Mouse (Mus musculus): ENCODE measurements around the gene Rapgef2.

Gene Rapgef2

GRCm38 (mm10) chr3:79034457-79034856 lies 251.9 kb downstream of the Rapgef2 start:
- in situ Hi-C loops (cut with MboI, MseI), result no loop called here

- in situ Hi-C loops (cut with MboI, MseI), result no loop called here
Measured at GRCm38 (mm10) chr3:79030855-79031254, 255.5 kb downstream of the Rapgef2 start.

- in situ Hi-C loops (cut with MboI, MseI), result no loop called here
Measured at GRCm38 (mm10) chr3:79028153-79028878, 258.0 kb downstream of the Rapgef2 start.

DNA sequence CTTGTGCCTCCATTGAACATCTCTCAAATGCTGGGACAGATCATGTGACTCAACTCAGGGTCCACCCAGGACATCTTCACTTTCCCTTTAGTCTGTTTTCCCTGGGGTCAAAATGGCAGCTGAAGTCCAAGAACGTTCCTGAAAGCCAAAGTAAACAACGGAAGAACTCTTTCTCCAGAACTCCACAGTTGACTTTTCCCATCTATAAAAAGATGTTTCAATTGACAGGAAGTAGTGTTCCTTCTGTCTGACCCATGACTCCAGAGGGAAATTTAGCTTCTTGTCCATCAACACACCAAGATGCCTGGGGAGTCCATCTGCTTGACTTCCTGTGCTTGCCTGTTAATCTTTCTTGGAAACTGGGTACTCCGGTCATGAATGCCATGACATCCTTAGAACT lies 260.3 kb downstream of the Rapgef2 start:
- in situ Hi-C loops (cut with MboI, MseI), result no loop called here

DNA sequence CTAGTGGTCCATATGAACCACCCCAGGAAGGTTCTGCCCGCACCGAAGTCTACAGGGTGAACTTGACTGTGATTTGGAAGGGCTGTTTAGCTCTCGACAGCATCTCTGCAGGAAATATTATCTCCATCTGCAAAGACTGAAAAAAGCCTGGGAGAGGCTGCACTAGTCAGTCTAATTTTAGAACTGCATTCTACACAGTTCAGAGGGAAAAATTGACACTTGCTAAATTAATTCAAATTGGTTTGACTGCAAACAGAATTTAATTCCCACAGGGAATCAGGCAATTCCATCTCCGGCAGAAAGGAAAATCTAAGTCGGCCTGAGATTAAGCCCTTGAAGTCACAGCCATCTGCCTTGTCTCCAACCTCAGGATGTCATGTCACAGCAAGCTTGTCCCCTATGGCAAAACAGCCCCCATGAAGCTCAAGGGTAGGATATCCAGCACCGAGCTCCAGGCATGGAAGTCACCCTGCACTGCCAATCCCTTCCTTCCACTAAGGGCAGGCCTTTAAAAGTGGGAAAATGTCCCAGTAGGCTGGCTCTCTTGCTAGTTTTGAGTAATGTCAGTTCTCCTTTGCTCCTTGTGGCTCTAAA lies 262.5 kb downstream of the Rapgef2 start:
- in situ Hi-C loops (cut with MboI, MseI), result no loop called here

DNA sequence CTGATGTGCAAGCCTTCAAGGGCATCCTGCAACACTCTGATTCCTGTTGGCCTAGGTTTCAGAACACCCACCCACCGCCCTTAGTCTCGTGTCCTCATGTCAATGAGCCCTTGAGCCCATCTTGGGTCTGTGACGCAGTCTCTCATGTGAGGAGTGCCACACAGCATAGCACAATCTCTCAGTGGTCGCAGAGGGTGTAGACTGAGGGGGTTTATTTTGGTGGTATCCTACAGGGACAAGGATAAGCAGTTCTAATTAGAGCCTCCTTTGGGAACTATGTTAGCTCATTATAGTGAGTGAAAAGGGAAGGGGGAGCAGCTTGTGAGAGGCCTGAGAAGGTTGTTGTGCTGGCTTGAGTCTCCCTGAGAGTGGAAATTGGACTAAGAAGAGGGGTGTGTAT lies 263.6 kb downstream of the Rapgef2 start:
- in situ Hi-C loops (cut with MboI, MseI), result no loop called here

DNA sequence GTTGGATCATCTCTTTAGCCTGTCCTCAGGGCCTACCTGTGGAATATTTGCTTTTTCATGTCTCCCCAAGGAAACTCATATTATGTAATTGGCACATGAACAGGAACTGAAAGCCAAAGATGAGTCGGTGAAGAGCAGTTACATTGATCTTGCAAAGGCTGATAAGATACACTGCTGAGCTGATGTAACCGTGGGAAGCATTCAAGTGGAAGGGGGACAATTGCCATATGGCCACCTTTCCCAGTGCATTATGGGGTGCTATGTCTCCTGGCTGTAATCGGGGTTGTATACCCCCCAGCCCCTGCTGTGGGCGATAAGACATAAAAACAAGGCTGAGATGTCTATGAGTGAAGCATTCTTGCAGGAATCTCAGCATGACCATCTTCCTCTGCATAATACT lies 268.9 kb downstream of the Rapgef2 start:
- in situ Hi-C loops (cut with MboI, MseI), result no loop called here

- in situ Hi-C loops (cut with MboI, MseI), result no loop called here
Measured at GRCm38 (mm10) chr3:79016830-79017229, 269.5 kb downstream of the Rapgef2 start.

- in situ Hi-C loops (cut with MboI, MseI), result no loop called here
Measured at GRCm38 (mm10) chr3:79015621-79016474, 270.5 kb downstream of the Rapgef2 start.
